13 mouse cellular contexts compared by ENCODE assay signal in genomic region chr5:114794609-114795008, GRCm38 (mm10). TPM values are rescaled to one million over a fixed set of nuclear protein-coding genes. Genes with fewer than 3 reads are reported as not detected.
A peak's percentile ranks its signal among the peaks of the same experiment; 100 is the strongest.
DNase-seq lines count a peak whose midpoint lies in the region; ATAC-seq and TF ChIP-seq lines count a peak whose summit lies in the region.
"Had no signal": no experiment of that assay in that cellular context is flagged by ENCODE, and none has a peak within 500 bp of the region (broad histone marks: within the 10 kb centered on the region; RNA-seq: fewer than 3 reads in every experiment).

No protein-coding gene starts in this region.

- H3K36me3 ChIP-seq in liver, postnatal 0 days (replicated peaks; ENCODE audit: insufficient read depth, low read length), result peaks cover 65% of the 10 kb centered on the region

- no peak for ATAC-seq in liver, postnatal 0 days
- ATAC-seq in megakaryocyte-erythroid progenitor cell, adult 5-6 weeks (replicated peaks; ENCODE audit: low FRiP score, low TSS enrichment, poor library complexity, severe bottlenecking), result no peak

- no peaks in the 10 kb centered on the region for H3K9me3 ChIP-seq in liver, postnatal 0 days (ENCODE audit: low read length)
- H3K9me3 ChIP-seq: limb, embryonic 10.5 days had no signal

- H3K4me3 ChIP-seq in gastrocnemius, adult 2 months, result no peak overlapping the region
- H3K4me3 ChIP-seq in liver, postnatal 0 days (ENCODE audit: low read depth, low read length), result no peak overlapping the region
- H3K4me3 ChIP-seq: limb, embryonic 10.5 days had no signal

- H3K27ac ChIP-seq in gastrocnemius, adult 2 months, result peak overlapping the region; percentile 28
- peak overlapping the region; percentile 61 for H3K27ac ChIP-seq in liver, postnatal 0 days (ENCODE audit: low read depth)
- H3K27ac ChIP-seq: limb, embryonic 10.5 days had no signal

- TF ChIP-seq CTCF in gastrocnemius, adult 2 months (IDR thresholded peaks at IDR 0.05), result no peak
- no peak for TF ChIP-seq CTCF in liver, postnatal 0 days (IDR thresholded peaks at IDR 0.05; ENCODE audit: low read depth)

- intact Hi-C loops in gastrocnemius, adult 2 months (cut with DNase I), result no loop called here

- no peaks in the 10 kb centered on the region for H3K27me3 ChIP-seq in liver, postnatal 0 days (ENCODE audit: insufficient read depth, low read length)

- no peak overlapping the region for H3K9ac ChIP-seq in liver, postnatal 0 days (replicated peaks)

- H3K4me1 ChIP-seq in liver, postnatal 0 days (ENCODE audit: insufficient read depth), result peaks cover 20% of the 10 kb centered on the region

- no peak for TF ChIP-seq EP300 in liver, postnatal 0 days (IDR thresholded peaks at IDR 0.05; ENCODE audit: low read depth)

- WGBS in liver, postnatal 0 days (ENCODE audit: insufficient replicate concordance), result 71% methylated on average over 4 of the region's 4 CpGs

- H3K4me2 ChIP-seq in liver, postnatal 0 days (ENCODE audit: low read depth, low read length), result no peak overlapping the region
- H3K4me2 ChIP-seq: heart, embryonic 11.5 days had no signal

- DNase-seq in gastrocnemius, adult 2 months, result no peak
- DNase-seq in gastrocnemius, adult 18-20 months (ENCODE audit: low spot score), result no peak
- no peak for DNase-seq in liver, postnatal 0 days
- no peak for DNase-seq in liver
- DNase-seq in cerebellum, adult 9-11 months, result peak; percentile 82
- DNase-seq in lung, postnatal 14 days, result peak; percentile 58
- no peak for DNase-seq in urinary bladder, adult 18-20 months (ENCODE audit: low spot score in 2 of 2)
- DNase-seq: right cerebral cortex, postnatal 4 days had no signal

RNA-seq across cellular contexts. Expression of gene Git2, which starts 19.3 kb away (rescaled TPM):
- 10 to 100 TPM; 17.3 to 20.1 TPM for total RNA-seq in gastrocnemius, adult 2 months (2021)
- total RNA-seq in gastrocnemius, adult 18-20 months (2021), result 10 to 100 TPM; 13.3 to 16.2 TPM
- polyA plus RNA-seq in liver, postnatal 0 days (2015; fragmentation: Nextera tagmentation; extraction: Ambion mirVana), result 10.5 and 11.1 TPM in 2 replicates
- 81.5 and 99.6 TPM in 2 replicates for total RNA-seq in megakaryocyte-erythroid progenitor cell, adult 5-6 weeks (2014; fragmentation: Nextera tagmentation)
- total RNA-seq in megakaryocyte-erythroid progenitor cell, adult 5-6 weeks (2017), result 45.2 and 48.5 TPM in 2 replicates

RNA-seq across cellular contexts. Expression of gene Ankrd13a, which starts 20.1 kb away (rescaled TPM):
- 10 to 100 TPM; 15.4 to 19.6 TPM for total RNA-seq in gastrocnemius, adult 2 months (2021)
- total RNA-seq in gastrocnemius, adult 18-20 months (2021), result 10 to 100 TPM; 16.1 to 17.3 TPM
- 26.7 TPM in 2 replicates for polyA plus RNA-seq in liver, postnatal 0 days (2015; fragmentation: Nextera tagmentation; extraction: Ambion mirVana)
- 351 and 396 TPM in 2 replicates for total RNA-seq in megakaryocyte-erythroid progenitor cell, adult 5-6 weeks (2014; fragmentation: Nextera tagmentation)
- total RNA-seq in megakaryocyte-erythroid progenitor cell, adult 5-6 weeks (2017), result 330 and 379 TPM in 2 replicates

RNA-seq across cellular contexts. Expression of gene 1500011B03Rik, which starts 28.7 kb away (rescaled TPM):
- total RNA-seq in gastrocnemius, adult 2 months (2021), result 1 to 10 TPM; 3.9 to 4.6 TPM
- total RNA-seq in gastrocnemius, adult 18-20 months (2021), result 1 to 10 TPM; 3.4 to 4.0 TPM
- polyA plus RNA-seq in liver, postnatal 0 days (2015; fragmentation: Nextera tagmentation; extraction: Ambion mirVana), result 31.2 and 32.5 TPM in 2 replicates
- total RNA-seq in megakaryocyte-erythroid progenitor cell, adult 5-6 weeks (2014; fragmentation: Nextera tagmentation), result 55.0 and 65.2 TPM in 2 replicates
- 49.4 and 53.2 TPM in 2 replicates for total RNA-seq in megakaryocyte-erythroid progenitor cell, adult 5-6 weeks (2017)

RNA-seq across cellular contexts. Expression of gene 4930519G04Rik, which starts 58.9 kb away (rescaled TPM):
- not detected for total RNA-seq in gastrocnemius, adult 2 months (2021)
- total RNA-seq in gastrocnemius, adult 18-20 months (2021), result not detected
- polyA plus RNA-seq in liver, postnatal 0 days (2015; fragmentation: Nextera tagmentation; extraction: Ambion mirVana), result not detected in 2 replicates
- total RNA-seq in megakaryocyte-erythroid progenitor cell, adult 5-6 weeks (2014; fragmentation: Nextera tagmentation), result not detected in 2 replicates
- total RNA-seq in megakaryocyte-erythroid progenitor cell, adult 5-6 weeks (2017), result not detected in 2 replicates
- total RNA-seq: adrenal gland, adult 18-20 months; layer of hippocampus, adult 8-10 months had no signal
- polyA plus RNA-seq: heart, embryonic 11.5 days; limb, embryonic 10.5 days had no signal

Comparison
In these comparisons a context has a peak if more than half of its experiments do, and no peak if none do; other contexts are left out.
1. DNase-seq: peak in cerebellum, adult 9-11 months (single experiment) and lung, postnatal 14 days (single experiment); none in gastrocnemius, adult 2 months (single experiment), gastrocnemius, adult 18-20 months (single experiment), liver, postnatal 0 days (single experiment), liver (single experiment) and urinary bladder, adult 18-20 months (0 of 2).
2. RNA of gene Ankrd13a, which starts 20.1 kb away (total RNA-seq): 330 to 396 TPM in megakaryocyte-erythroid progenitor cell, adult 5-6 weeks; 15.4 to 19.6 TPM in gastrocnemius, adult 2 months and 16.1 to 17.3 TPM in gastrocnemius, adult 18-20 months; every median in the first group is over 10 times any median in the second.
3. RNA of gene 1500011B03Rik, which starts 28.7 kb away (total RNA-seq): 49.4 to 65.2 TPM in megakaryocyte-erythroid progenitor cell, adult 5-6 weeks; 3.9 to 4.6 TPM in gastrocnemius, adult 2 months and 3.4 to 4.0 TPM in gastrocnemius, adult 18-20 months; every median in the first group is over 4 times any median in the second.